Mouse (Mus musculus): ENCODE data around the gene Olig2.

- no peak for TF ChIP-seq POLR2A (IDR thresholded peaks at IDR 0.05; ENCODE audit: control insufficient read depth, low read depth, low read length)
- no peak for TF ChIP-seq CTCF (IDR thresholded peaks at IDR 0.05; ENCODE audit: control insufficient read depth, insufficient read depth, insufficient replicate concordance, low read depth, low read length)
These were observed 13.8 kb downstream of the Olig2 start for GRCm38 (mm10) chr16:91239024-91239423.

All from testis, adult 2 months (tissue).